31 mouse cellular contexts compared by ENCODE assay signal in the genomic region with DNA sequence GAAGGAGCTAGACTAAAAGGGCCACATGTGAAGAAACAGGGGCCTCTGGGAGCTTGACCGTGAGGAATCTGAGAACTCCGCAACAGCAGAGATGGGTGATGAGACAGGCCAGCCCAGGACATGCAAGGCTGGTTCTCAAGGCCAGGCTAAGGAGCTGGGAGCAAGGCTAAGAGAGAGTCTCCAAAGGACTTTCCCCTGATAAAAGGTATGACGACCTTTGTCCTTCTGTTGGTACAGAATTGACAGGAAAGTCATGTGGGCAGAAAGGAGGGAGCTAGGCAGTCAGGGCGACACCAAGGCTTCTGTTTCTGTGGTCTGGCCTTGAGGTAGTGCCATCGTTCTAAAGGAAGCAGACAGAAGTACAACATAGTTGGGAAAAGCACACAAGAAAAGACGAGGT.
"Had no signal": no experiment of that assay in that cellular context is flagged by ENCODE, and none has a peak within 500 bp of the region (broad histone marks: within the 10 kb centered on the region; RNA-seq: fewer than 3 reads in every experiment).

No protein-coding gene starts in this region.

- H3K4me1 ChIP-seq: limb, embryonic 10.5 days; limb, embryonic 15.5 days; liver, embryonic 12.5 days; liver, embryonic 13.5 days; liver, embryonic 15.5 days; lung, embryonic 15.5 days; midbrain, embryonic 10.5 days; midbrain, embryonic 12.5 days; midbrain, embryonic 13.5 days; midbrain, embryonic 15.5 days had no signal

- H3K27me3 ChIP-seq: limb, embryonic 12.5 days; limb, embryonic 13.5 days; limb, embryonic 15.5 days; liver, embryonic 12.5 days; liver, embryonic 13.5 days; liver, embryonic 15.5 days; lung, embryonic 15.5 days; megakaryocyte, embryonic 14.5 days; midbrain, embryonic 12.5 days; midbrain, embryonic 13.5 days; midbrain, embryonic 15.5 days had no signal

- H3K27ac ChIP-seq: left cerebral cortex, adult 2 months; limb, embryonic 10.5 days; limb, embryonic 12.5 days; limb, embryonic 13.5 days; limb, embryonic 15.5 days; liver, embryonic 12.5 days; liver, embryonic 13.5 days; liver, embryonic 14.5 days; liver, embryonic 15.5 days; lung, embryonic 15.5 days; macrophage; midbrain, embryonic 10.5 days; midbrain, embryonic 12.5 days; midbrain, embryonic 13.5 days; midbrain, embryonic 15.5 days had no signal

- DNase-seq: left cerebral cortex, postnatal 4 days; liver; liver, embryonic 13.5 days; lung, adult 18-20 months; lung, adult 2 months; lung, embryonic 14.5 days; lung, postnatal 10 days; lung, postnatal 14 days; lung, postnatal 36 days; lung, postnatal 4 days; midbrain, embryonic 14.5 days had no signal

- ATAC-seq: liver, embryonic 12.5 days; lung, postnatal 0 days; midbrain, embryonic 13.5 days; midbrain, embryonic 15.5 days; midbrain, embryonic 16.5 days had no signal

- H3K9ac ChIP-seq: limb, embryonic 12.5 days; limb, embryonic 13.5 days; limb, embryonic 15.5 days; liver, embryonic 12.5 days; liver, embryonic 13.5 days; liver, embryonic 14.5 days; liver, embryonic 15.5 days; lung, embryonic 14.5 days; lung, embryonic 15.5 days; midbrain, embryonic 12.5 days; midbrain, embryonic 13.5 days; midbrain, embryonic 15.5 days had no signal

- H3K9me3 ChIP-seq: limb, embryonic 10.5 days; limb, embryonic 12.5 days; limb, embryonic 13.5 days; limb, embryonic 15.5 days; liver, embryonic 12.5 days; liver, embryonic 13.5 days; liver, embryonic 15.5 days; lung, embryonic 15.5 days; megakaryocyte, embryonic 14.5 days; midbrain, embryonic 10.5 days; midbrain, embryonic 12.5 days; midbrain, embryonic 13.5 days; midbrain, embryonic 15.5 days had no signal

- H3K4me3 ChIP-seq: left cerebral cortex, adult 2 months; limb, embryonic 10.5 days; limb, embryonic 12.5 days; limb, embryonic 13.5 days; limb, embryonic 15.5 days; liver, embryonic 12.5 days; liver, embryonic 13.5 days; liver, embryonic 15.5 days; lung, embryonic 15.5 days; megakaryocyte, embryonic 14.5 days; midbrain, embryonic 10.5 days; midbrain, embryonic 12.5 days; midbrain, embryonic 13.5 days; midbrain, embryonic 15.5 days; myocyte had no signal

- H3K4me2 ChIP-seq: limb, embryonic 12.5 days; limb, embryonic 13.5 days; limb, embryonic 15.5 days; liver, embryonic 11.5 days; liver, embryonic 12.5 days; liver, embryonic 13.5 days; liver, embryonic 15.5 days; lung, embryonic 14.5 days; lung, embryonic 15.5 days; midbrain, embryonic 11.5 days; midbrain, embryonic 12.5 days; midbrain, embryonic 13.5 days; midbrain, embryonic 15.5 days had no signal

- H3K36me3 ChIP-seq: liver, embryonic 13.5 days; midbrain, embryonic 12.5 days had no signal
